Mouse (Mus musculus): ENCODE data around the gene Rere. TPM values are rescaled to one million over a fixed set of nuclear protein-coding genes. Genes with fewer than 3 reads are reported as not detected.

The Rere gene
- total and polyA plus RNA-seq, 3 experiments = 3.1 to 36.5 (median 8.7) TPM

GRCm38 (mm10) chr4:150382504-150382903 is 101.1 kb downstream of the Rere start:
- TF ChIP-seq GABPA (IDR thresholded peaks at IDR 0.05; ENCODE audit: insufficient replicate concordance, low read depth, low read length) (no peak), IRF4 (IDR thresholded peaks at IDR 0.05; ENCODE audit: low read depth, low read length) (no peak), RAD21 (IDR thresholded peaks at IDR 0.05; ENCODE audit: low read depth, low read length) (no peak), HCFC1 (IDR thresholded peaks at IDR 0.05; ENCODE audit: low read depth, low read length) (no peak)
- H3K27me3 ChIP-seq (replicated peaks) = no peaks in the 10 kb centered on the region
- peaks cover 6 to 54% of the 10 kb centered on the region in 2 experiments; a peak in 3 of 4 replicates for H3K4me1 ChIP-seq (ENCODE audit: control insufficient read depth in 1 of 2, insufficient read depth in 2 of 2)
- DNase-seq (ENCODE audit: extremely low read depth) = no peak
- H3K4me3 ChIP-seq (replicated peaks in 1 of 3; ENCODE audit: low read depth in 2 of 3, low read length in 2 of 3, poor library complexity in 1 of 3) = no peak overlapping the region
- H3K27ac ChIP-seq (ENCODE audit: insufficient read depth, low read depth) = no peak overlapping the region
- H3K9me3 ChIP-seq (replicated peaks; ENCODE audit: low read length) = no peaks in the 10 kb centered on the region
- H3K79me2 ChIP-seq (replicated peaks; ENCODE audit: control insufficient read depth, extremely low read depth, insufficient read depth, poor library complexity, severe bottlenecking) = peaks cover 3% of the 10 kb centered on the region
- H3K36me3 ChIP-seq (replicated peaks in 1 of 2; ENCODE audit: control insufficient read depth in 1 of 2, insufficient read depth in 1 of 2, low read length in 1 of 2) = peaks cover 0 to 11% of the 10 kb centered on the region in 2 experiments
- in situ Hi-C loops (cut with MboI; ENCODE audit: low pct_ligation_motif_present, low pct_unique_long_range_greater_than_20kb, low sequenced_read_pairs) (no loop called here), dilution Hi-C loops (cut with MboI; ENCODE audit: extremely low pct_ligation_motif_present, extremely low pct_unique_long_range_greater_than_20kb, low sequenced_read_pairs) (no loop called here)
- no peak overlapping the region for H3K4me2 ChIP-seq (ENCODE audit: insufficient read depth, low read depth, poor library complexity, severe bottlenecking)
- no peak overlapping the region for H3K9ac ChIP-seq (ENCODE audit: insufficient read depth, low read depth)

- in situ Hi-C loops (cut with MboI; ENCODE audit: low pct_ligation_motif_present, low pct_unique_long_range_greater_than_20kb, low sequenced_read_pairs) = no loop called here
- no peaks in the 10 kb centered on the region for H3K27me3 ChIP-seq (replicated peaks)
- no peak for DNase-seq (ENCODE audit: extremely low read depth)
- H3K27ac ChIP-seq (ENCODE audit: insufficient read depth, low read depth) = no peak overlapping the region
- peaks cover 7% of the 10 kb centered on the region for H3K79me2 ChIP-seq (replicated peaks; ENCODE audit: control insufficient read depth, extremely low read depth, insufficient read depth, poor library complexity, severe bottlenecking)
- peaks cover 0 to 21% of the 10 kb centered on the region in 2 experiments for H3K36me3 ChIP-seq (replicated peaks in 1 of 2; ENCODE audit: control insufficient read depth in 1 of 2, insufficient read depth in 1 of 2, low read length in 1 of 2)
- TF ChIP-seq EP300 (IDR thresholded peaks at IDR 0.05; ENCODE audit: low read length) = no peak
- no peak for TF ChIP-seq NRF1 (IDR thresholded peaks at IDR 0.05; ENCODE audit: low read depth, low read length)
- TF ChIP-seq E2F4 (IDR thresholded peaks at IDR 0.05; ENCODE audit: insufficient replicate concordance, low read depth, low read length) = no peak
- TF ChIP-seq MEF2A (IDR thresholded peaks at IDR 0.05; ENCODE audit: borderline replicate concordance, low read depth, low read length) = no peak
- no peak for TF ChIP-seq MAFK (IDR thresholded peaks at IDR 0.05; ENCODE audit: insufficient replicate concordance, low read length)
- TF ChIP-seq PAX5 (IDR thresholded peaks at IDR 0.05; ENCODE audit: low read length) = no peak
- no peak for TF ChIP-seq UBTF (IDR thresholded peaks at IDR 0.05; ENCODE audit: low read depth, low read length)
- no peak for TF ChIP-seq MYC (IDR thresholded peaks at IDR 0.05; ENCODE audit: low read depth, low read length)
- TF ChIP-seq SIN3A (IDR thresholded peaks at IDR 0.05; ENCODE audit: low read length) = no peak
- TF ChIP-seq ZMIZ1 (IDR thresholded peaks at IDR 0.05; ENCODE audit: low read depth, low read length) = no peak
- no peak for TF ChIP-seq MXI1 (IDR thresholded peaks at IDR 0.05; ENCODE audit: low read depth, low read length)
- no peak for TF ChIP-seq KAT2A (IDR thresholded peaks at IDR 0.05; ENCODE audit: insufficient replicate concordance, low read length)
- no peak for TF ChIP-seq SMC3 (IDR thresholded peaks at IDR 0.05; ENCODE audit: low read depth, low read length)
- no peak for TF ChIP-seq MAX (IDR thresholded peaks at IDR 0.05; ENCODE audit: low read length)
- no peak for TF ChIP-seq IRF4 (IDR thresholded peaks at IDR 0.05; ENCODE audit: low read depth, low read length)
- TF ChIP-seq USF1 (IDR thresholded peaks at IDR 0.05; ENCODE audit: low read depth, low read length) = no peak
- no peak overlapping the region for H3K4me3 ChIP-seq (replicated peaks in 1 of 3; ENCODE audit: low read depth in 2 of 3, low read length in 2 of 3, poor library complexity in 1 of 3)
- H3K9ac ChIP-seq (ENCODE audit: insufficient read depth, low read depth) = no peak overlapping the region
- no peak overlapping the region for H3K4me2 ChIP-seq (ENCODE audit: insufficient read depth, low read depth, poor library complexity, severe bottlenecking)
- peaks cover 2 to 36% of the 10 kb centered on the region in 2 experiments; a peak in 3 of 4 replicates for H3K4me1 ChIP-seq (ENCODE audit: control insufficient read depth in 1 of 2, insufficient read depth in 2 of 2)
- dilution Hi-C loops (cut with MboI; ENCODE audit: extremely low pct_ligation_motif_present, extremely low pct_unique_long_range_greater_than_20kb, low sequenced_read_pairs) = no loop called here
- no peaks in the 10 kb centered on the region for H3K9me3 ChIP-seq (replicated peaks; ENCODE audit: low read length)
These were observed 103.0 kb downstream of the Rere start for GRCm38 (mm10) chr4:150384405-150384804.

Measured in CH12.LX (cell line).